Mouse (Mus musculus) brain, embryonic 14.5 days (tissue): ENCODE results near the gene Bcar1.

ENCODE experiments used
- CTCF ChIP-seq: fragments of 200-500 bp; IDR thresholded peaks from 2 replicates; pipeline ENCODE4 v1.5.1; 2012; ENCODE audit warnings: inconsistent platforms, mild to moderate bottlenecking, moderate library complexity, borderline replicate concordance; ENCODE audit not compliant: insufficient read depth, insufficient read length; ENCODE audit errors: extremely low read depth
- POLR2A ChIP-seq: fragments of 200-500 bp; IDR thresholded peaks from 2 replicates; pipeline ENCODE4 v1.6.1; 2012; ENCODE audit warnings: mild to moderate bottlenecking, inconsistent platforms, borderline replicate concordance; ENCODE audit not compliant: poor library complexity, insufficient read depth, insufficient read length, severe bottlenecking; ENCODE audit errors: extremely low read depth

- TF ChIP-seq POLR2A (no peak), CTCF (peak; percentile 71; the same call in 1 of the 2 replicates)
Measured at GRCm38 (mm10) chr8:111662473-111662872, 81.1 kb downstream of the Bcar1 start.
